Mouse (Mus musculus): ENCODE results near the gene Dnaja2. TPM values are rescaled to one million over a fixed set of nuclear protein-coding genes. Genes with fewer than 3 reads are reported as not detected.

Dnaja2 gene
- total RNA-seq, 1 experiment, result 158 TPM

GRCm38 (mm10) chr8:85506620-85507019 is 48.5 kb downstream of the Dnaja2 start:
- H3K27ac ChIP-seq (ENCODE audit: insufficient read depth, low read depth, low read length, poor library complexity, severe bottlenecking), result no peak overlapping the region
- no peak for TF ChIP-seq MAFK (IDR thresholded peaks at IDR 0.05; ENCODE audit: insufficient read depth, low read depth, low read length)
- TF ChIP-seq CHD2 (IDR thresholded peaks at IDR 0.05; ENCODE audit: low read depth, low read length), result no peak
- no peak for TF ChIP-seq HCFC1 (IDR thresholded peaks at IDR 0.05; ENCODE audit: borderline replicate concordance, insufficient read depth, low read length)
- TF ChIP-seq ZC3H11A (IDR thresholded peaks at IDR 0.05; ENCODE audit: borderline replicate concordance, low read depth, low read length), result no peak
- no peak for TF ChIP-seq ZNF384 (IDR thresholded peaks at IDR 0.05; ENCODE audit: low read depth, low read length)
- H3K9ac ChIP-seq (ENCODE audit: insufficient read depth, low read depth, low read length, poor library complexity, severe bottlenecking), result no peak overlapping the region
- H3K9me3 ChIP-seq (ENCODE audit: control insufficient read depth, insufficient read depth, low read depth, low read length), result no peaks in the 10 kb centered on the region
- no peak overlapping the region for H3K4me3 ChIP-seq (ENCODE audit: insufficient read depth in 1 of 2, low read depth in 1 of 2, low read length in 2 of 2, poor library complexity in 1 of 2, severe bottlenecking in 1 of 2)
- no peak for DNase-seq (ENCODE audit: low read depth, low spot score)
- H3K4me1 ChIP-seq (ENCODE audit: control insufficient read depth in 2 of 2, insufficient read depth in 2 of 2, low read length in 2 of 2, poor library complexity in 1 of 2), result peaks cover 2 to 16% of the 10 kb centered on the region in 2 experiments; a peak in 2 of 4 replicates
- H3K36me3 ChIP-seq (ENCODE audit: control insufficient read depth, insufficient read depth, low read length, poor library complexity, severe bottlenecking), result peaks cover 52% of the 10 kb centered on the region; the same call in 1 of the 2 replicates
- in situ Hi-C loops (cut with MboI; ENCODE audit: low sequenced_read_pairs in 2 of 2, unreplicated experiment in 2 of 2), result no loop called here

- in situ Hi-C loops (cut with MboI; ENCODE audit: low sequenced_read_pairs in 2 of 2, unreplicated experiment in 2 of 2), result no loop called here
- TF ChIP-seq ZC3H11A (IDR thresholded peaks at IDR 0.05; ENCODE audit: borderline replicate concordance, low read depth, low read length) (no peak), ZNF384 (IDR thresholded peaks at IDR 0.05; ENCODE audit: low read depth, low read length) (no peak), HCFC1 (IDR thresholded peaks at IDR 0.05; ENCODE audit: borderline replicate concordance, insufficient read depth, low read length) (no peak), CHD2 (IDR thresholded peaks at IDR 0.05; ENCODE audit: low read depth, low read length) (no peak), MAFK (IDR thresholded peaks at IDR 0.05; ENCODE audit: insufficient read depth, low read depth, low read length) (no peak)
- Histone ChIP-seq H3K9ac (ENCODE audit: insufficient read depth, low read depth, low read length, poor library complexity, severe bottlenecking) (no peak overlapping the region), H3K9me3 (ENCODE audit: control insufficient read depth, insufficient read depth, low read depth, low read length) (no peaks in the 10 kb centered on the region), H3K27ac (ENCODE audit: insufficient read depth, low read depth, low read length, poor library complexity, severe bottlenecking) (no peak overlapping the region), H3K4me3 (ENCODE audit: insufficient read depth in 1 of 2, low read depth in 1 of 2, low read length in 2 of 2, poor library complexity in 1 of 2, severe bottlenecking in 1 of 2) (no peak overlapping the region), H3K36me3 (ENCODE audit: control insufficient read depth, insufficient read depth, low read length, poor library complexity, severe bottlenecking) (peaks cover 50% of the 10 kb centered on the region; the same call in 1 of the 2 replicates), H3K4me1 (ENCODE audit: control insufficient read depth in 2 of 2, insufficient read depth in 2 of 2, low read length in 2 of 2, poor library complexity in 1 of 2) (peaks cover 2 to 28% of the 10 kb centered on the region in 2 experiments; a peak in 2 of 4 replicates)
- DNase-seq (ENCODE audit: low read depth, low spot score), result no peak
Observed at GRCm38 (mm10) chr8:85504704-85505103, 50.4 kb downstream of the Dnaja2 start.

GRCm38 (mm10) chr8:85503065-85503464 is 52.1 kb downstream of the Dnaja2 start:
- H3K4me3 ChIP-seq (ENCODE audit: insufficient read depth in 1 of 2, low read depth in 1 of 2, low read length in 2 of 2, poor library complexity in 1 of 2, severe bottlenecking in 1 of 2), result no peak overlapping the region
- H3K27ac ChIP-seq (ENCODE audit: insufficient read depth, low read depth, low read length, poor library complexity, severe bottlenecking), result no peak overlapping the region
- DNase-seq (ENCODE audit: low read depth, low spot score), result no peak
- H3K4me1 ChIP-seq (ENCODE audit: control insufficient read depth in 2 of 2, insufficient read depth in 2 of 2, low read length in 2 of 2, poor library complexity in 1 of 2), result peaks cover 2 to 32% of the 10 kb centered on the region in 2 experiments; a peak in 2 of 4 replicates
- in situ Hi-C loops (cut with MboI; ENCODE audit: low sequenced_read_pairs in 2 of 2, unreplicated experiment in 2 of 2), result no loop called here
- no peak overlapping the region for H3K9ac ChIP-seq (ENCODE audit: insufficient read depth, low read depth, low read length, poor library complexity, severe bottlenecking)
- H3K36me3 ChIP-seq (ENCODE audit: control insufficient read depth, insufficient read depth, low read length, poor library complexity, severe bottlenecking), result peaks cover 40% of the 10 kb centered on the region; the same call in 1 of the 2 replicates
- TF ChIP-seq HCFC1 (IDR thresholded peaks at IDR 0.05; ENCODE audit: borderline replicate concordance, insufficient read depth, low read length) (no peak), ZNF384 (IDR thresholded peaks at IDR 0.05; ENCODE audit: low read depth, low read length) (no peak), ZC3H11A (IDR thresholded peaks at IDR 0.05; ENCODE audit: borderline replicate concordance, low read depth, low read length) (no peak), MAFK (IDR thresholded peaks at IDR 0.05; ENCODE audit: insufficient read depth, low read depth, low read length) (no peak), CHD2 (IDR thresholded peaks at IDR 0.05; ENCODE audit: low read depth, low read length) (no peak)
- no peaks in the 10 kb centered on the region for H3K9me3 ChIP-seq (ENCODE audit: control insufficient read depth, insufficient read depth, low read depth, low read length)

- in situ Hi-C loops (cut with MboI; ENCODE audit: low sequenced_read_pairs in 2 of 2, unreplicated experiment in 2 of 2), result no loop called here
- Histone ChIP-seq H3K27ac (ENCODE audit: insufficient read depth, low read depth, low read length, poor library complexity, severe bottlenecking) (no peak overlapping the region), H3K9ac (ENCODE audit: insufficient read depth, low read depth, low read length, poor library complexity, severe bottlenecking) (no peak overlapping the region), H3K36me3 (ENCODE audit: control insufficient read depth, insufficient read depth, low read length, poor library complexity, severe bottlenecking) (peaks cover 37% of the 10 kb centered on the region; the same call in 1 of the 2 replicates), H3K4me1 (ENCODE audit: control insufficient read depth in 2 of 2, insufficient read depth in 2 of 2, low read length in 2 of 2, poor library complexity in 1 of 2) (peaks cover 5 to 33% of the 10 kb centered on the region in 2 experiments; a peak in 2 of 4 replicates), H3K4me3 (ENCODE audit: insufficient read depth in 1 of 2, low read depth in 1 of 2, low read length in 2 of 2, poor library complexity in 1 of 2, severe bottlenecking in 1 of 2) (no peak overlapping the region), H3K9me3 (ENCODE audit: control insufficient read depth, insufficient read depth, low read depth, low read length) (no peaks in the 10 kb centered on the region)
- no peak for DNase-seq (ENCODE audit: low read depth, low spot score)
- TF ChIP-seq MAFK (IDR thresholded peaks at IDR 0.05; ENCODE audit: insufficient read depth, low read depth, low read length), result no peak
- TF ChIP-seq ZC3H11A (IDR thresholded peaks at IDR 0.05; ENCODE audit: borderline replicate concordance, low read depth, low read length), result no peak
- TF ChIP-seq HCFC1 (IDR thresholded peaks at IDR 0.05; ENCODE audit: borderline replicate concordance, insufficient read depth, low read length), result no peak
- no peak for TF ChIP-seq ZNF384 (IDR thresholded peaks at IDR 0.05; ENCODE audit: low read depth, low read length)
- no peak for TF ChIP-seq CHD2 (IDR thresholded peaks at IDR 0.05; ENCODE audit: low read depth, low read length)
Observed at GRCm38 (mm10) chr8:85502381-85502780, 52.8 kb downstream of the Dnaja2 start.

Data from ES-E14 (cell line).